Mouse (Mus musculus): ENCODE measurements around the gene Vmn1r130.
"Not testable (repeated sequence)": the region's sequence is repeated elsewhere in the genome, so short reads cannot be mapped to it uniquely, and the experiment has no call there.

Gene Vmn1r130

DNA sequence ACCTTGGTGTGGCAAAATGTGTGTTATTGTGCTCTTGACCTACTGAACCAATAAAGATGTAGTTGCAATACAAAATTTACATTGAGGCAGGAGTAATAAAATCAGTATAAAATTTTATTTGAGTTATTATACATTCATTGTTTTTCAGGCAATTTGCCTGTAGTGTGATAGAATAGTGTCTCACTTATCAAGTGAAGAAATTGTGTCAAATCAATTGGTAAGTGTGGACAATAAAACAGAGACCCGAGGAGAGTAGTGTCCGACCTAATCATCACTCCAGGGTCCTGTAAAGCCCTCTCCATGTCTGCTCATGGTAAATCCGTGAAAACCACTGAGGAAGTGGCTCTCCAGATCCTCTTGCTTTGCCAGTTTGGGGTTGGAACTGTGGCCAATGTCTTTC lies at the start of gene Vmn1r130:
Gene Vmn1r130 (plus strand): TSS at position 301 of the 400 bp plus-strand sequence.
- not testable (repeated sequence) for DNase-seq

DNA sequence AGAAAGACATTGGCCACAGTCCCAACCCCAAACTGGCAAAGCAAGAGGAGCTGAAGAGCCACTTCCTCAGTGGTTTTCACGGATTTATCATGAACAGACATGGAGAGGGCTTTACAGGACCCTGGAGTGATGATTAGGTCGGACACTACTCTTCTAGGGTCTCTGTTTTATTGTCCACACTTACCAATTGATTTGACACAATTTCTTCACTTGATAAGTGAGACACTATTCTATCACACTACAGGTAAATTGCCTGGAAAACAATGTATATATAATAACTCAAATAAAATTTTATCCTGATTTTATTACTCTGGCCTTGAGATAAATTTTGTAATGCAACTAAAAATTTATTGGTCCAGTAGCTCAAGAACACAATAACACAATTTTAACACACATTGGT lies 34.4 kb downstream of the Vmn1r130 start, which contains the start of gene Vmn1r131:
Gene Vmn1r131 (minus strand): TSS at position 101 of the 400 bp plus-strand sequence.
- DNase-seq, result not testable (repeated sequence)

Data from thymus, postnatal 25 days (tissue).